ENCODE assay signal across 12 mouse cellular contexts in the genomic region with DNA sequence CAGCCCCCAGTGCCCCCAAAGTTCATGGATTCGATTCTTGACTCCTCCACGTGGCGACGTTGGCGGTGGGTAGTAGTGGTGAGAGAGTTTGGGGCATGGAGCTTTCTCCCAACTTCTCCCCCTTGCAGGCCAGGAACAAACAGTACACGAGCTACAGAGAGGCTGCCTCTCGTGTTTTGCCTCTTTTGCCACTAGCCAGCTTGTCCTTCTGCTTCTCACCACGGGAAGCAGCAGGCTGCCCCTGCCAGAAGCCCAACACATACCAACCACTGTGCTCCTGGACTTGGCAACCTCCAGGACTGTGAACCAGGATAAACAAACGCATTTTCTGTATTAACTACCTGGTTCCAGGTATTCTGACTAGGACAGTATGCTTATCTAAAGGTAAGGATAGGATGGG. TPM values are rescaled to one million over a fixed set of nuclear protein-coding genes. Genes with fewer than 3 reads are reported as not detected.
DNase-seq lines count a peak whose midpoint lies in the region; ATAC-seq and TF ChIP-seq lines count a peak whose summit lies in the region.
"Had no signal": no experiment of that assay in that cellular context is flagged by ENCODE, and none has a peak within 500 bp of the region (broad histone marks: within the 10 kb centered on the region; RNA-seq: fewer than 3 reads in every experiment).

No protein-coding gene starts in this region.

- DNase-seq in heart, embryonic 10.5 days (ENCODE audit: low spot score), result no peak
- DNase-seq in heart, postnatal 4 days, result no peak
- DNase-seq in lung, postnatal 10 days, result no peak
- no peak for DNase-seq in stomach, postnatal 0 days (ENCODE audit: low spot score)
- DNase-seq in right cerebral cortex, postnatal 10 days (ENCODE audit: low spot score in 2 of 2), result no peak
- DNase-seq: liver, embryonic 13.5 days; right cerebral cortex, postnatal 14 days; thymus, adult 2 months had no signal

- no peak for TF ChIP-seq POLR2A in embryonic fibroblast, embryonic 13.5 days (IDR thresholded peaks at IDR 0.05; ENCODE audit: low read depth, low read length)

- no peak for TF ChIP-seq EP300 in stomach, postnatal 0 days (optimal IDR thresholded peaks at IDR 0.05)

- no peaks in the 10 kb centered on the region for H3K36me3 ChIP-seq in heart, embryonic 10.5 days
- no peaks in the 10 kb centered on the region for H3K36me3 ChIP-seq in lung, embryonic 16.5 days (ENCODE audit: control insufficient read depth, insufficient read depth, low read length)
- no peaks in the 10 kb centered on the region for H3K36me3 ChIP-seq in stomach, postnatal 0 days (ENCODE audit: control insufficient read depth, insufficient read depth, low read length)
- H3K36me3 ChIP-seq: liver, embryonic 13.5 days had no signal

- H3K4me1 ChIP-seq in heart, embryonic 10.5 days, result peaks cover 16% of the 10 kb centered on the region
- H3K4me1 ChIP-seq in lung, embryonic 16.5 days (replicated peaks; ENCODE audit: control insufficient read depth, insufficient read depth, low read length), result peaks cover 18% of the 10 kb centered on the region
- no peaks in the 10 kb centered on the region for H3K4me1 ChIP-seq in embryonic fibroblast, embryonic 13.5 days (ENCODE audit: control insufficient read depth, insufficient read depth, low read length)
- 0 out of 2 replicates have a peak, but pooled peaks cover 3% of the 10 kb centered on the region for H3K4me1 ChIP-seq in stomach, postnatal 0 days (replicated peaks; ENCODE audit: control insufficient read depth, insufficient read depth)

- ATAC-seq in lung, embryonic 16.5 days (ENCODE audit: low read depth), result no peak
- no peak for ATAC-seq in stomach, postnatal 0 days (ENCODE audit: low FRiP score, low TSS enrichment)
- no peak for ATAC-seq in frontal cortex, adult (ENCODE audit: low TSS enrichment)

- no peaks in the 10 kb centered on the region for H3K9me3 ChIP-seq in heart, embryonic 10.5 days
- no peaks in the 10 kb centered on the region for H3K9me3 ChIP-seq in lung, embryonic 16.5 days (ENCODE audit: control insufficient read depth, low read length)
- H3K9me3 ChIP-seq in stomach, postnatal 0 days (ENCODE audit: control insufficient read depth, low read length), result no peaks in the 10 kb centered on the region
- H3K9me3 ChIP-seq: liver, embryonic 13.5 days had no signal

- 58% methylated on average over 9 of the region's 9 CpGs for WGBS in heart, embryonic 10.5 days
- WGBS in lung, embryonic 16.5 days, result 52% methylated on average over 9 of the region's 9 CpGs
- 58% methylated on average over 9 of the region's 9 CpGs for WGBS in stomach, postnatal 0 days

- H3K9ac ChIP-seq in lung, embryonic 16.5 days (ENCODE audit: low read length), result peak overlapping the region; percentile 57
- 0 out of 2 replicates have a peak overlapping the region, but pooled peaks have one; percentile 8 for H3K9ac ChIP-seq in stomach, postnatal 0 days (ENCODE audit: low read length)
- H3K9ac ChIP-seq: liver, embryonic 13.5 days had no signal

- H3K4me2 ChIP-seq in lung, embryonic 16.5 days (ENCODE audit: low read depth, low read length), result peak overlapping the region; percentile 40
- H3K4me2 ChIP-seq in stomach, postnatal 0 days (replicated peaks; ENCODE audit: low read depth), result peak overlapping the region; percentile 47
- H3K4me2 ChIP-seq: liver, embryonic 13.5 days had no signal

- H3K4me3 ChIP-seq in heart, embryonic 10.5 days, result no peak overlapping the region
- peak overlapping the region; percentile 17; the same call in 1 of the 2 replicates for H3K4me3 ChIP-seq in lung, embryonic 16.5 days (ENCODE audit: low read length)
- H3K4me3 ChIP-seq in embryonic fibroblast, embryonic 13.5 days (ENCODE audit: insufficient read depth, low read length), result no peak overlapping the region
- H3K4me3 ChIP-seq in stomach, postnatal 0 days (ENCODE audit: low read depth, low read length), result no peak overlapping the region
- H3K4me3 ChIP-seq: liver, embryonic 13.5 days had no signal

- no peak for TF ChIP-seq CTCF in embryonic fibroblast, embryonic 13.5 days (IDR thresholded peaks at IDR 0.05; ENCODE audit: borderline replicate concordance, insufficient read depth, low read length)
- no peak for TF ChIP-seq CTCF in stomach, postnatal 0 days (IDR thresholded peaks at IDR 0.05; ENCODE audit: low read depth)

- peak overlapping the region; percentile 52; the same call in 1 of the 2 replicates for H3K27ac ChIP-seq in heart, embryonic 10.5 days
- peak overlapping the region; percentile 41 for H3K27ac ChIP-seq in lung, embryonic 16.5 days (ENCODE audit: low read length)
- peak overlapping the region; percentile 19; the same call in 1 of the 2 replicates for H3K27ac ChIP-seq in embryonic fibroblast, embryonic 13.5 days (ENCODE audit: insufficient read depth, low read length)
- H3K27ac ChIP-seq in stomach, postnatal 0 days (replicated peaks), result peak overlapping the region; percentile 61
- H3K27ac ChIP-seq: liver, embryonic 13.5 days had no signal

- no peaks in the 10 kb centered on the region for H3K27me3 ChIP-seq in heart, embryonic 10.5 days (ENCODE audit: insufficient read depth, poor library complexity, severe bottlenecking)
- no peaks in the 10 kb centered on the region for H3K27me3 ChIP-seq in lung, embryonic 16.5 days (ENCODE audit: control insufficient read depth, insufficient read depth, low read depth, low read length)
- no peaks in the 10 kb centered on the region for H3K27me3 ChIP-seq in stomach, postnatal 0 days (ENCODE audit: control insufficient read depth, insufficient read depth, low read length)
- H3K27me3 ChIP-seq: CH12.LX had no signal

RNA-seq across cellular contexts. Expression of a gene that starts 44.6 kb away (rescaled TPM):
- polyA plus RNA-seq in heart, embryonic 10.5 days (2016; fragmentation: Nextera tagmentation; extraction: Ambion mirVana), result 21.1 and 25.5 TPM in 2 replicates
- 10 to 100 TPM; 42.0 to 43.5 TPM for total RNA-seq in heart, postnatal 4 days (2021)
- polyA plus RNA-seq in lung, embryonic 16.5 days (2015; fragmentation: Nextera tagmentation; extraction: Ambion mirVana), result 23.9 and 25.2 TPM in 2 replicates
- polyA plus RNA-seq in embryonic fibroblast, embryonic 13.5 days (2011; ENCODE audit: insufficient read length, low read depth, missing spikeins), result 127 and 144 TPM in 2 replicates
- 11.8 and 12.1 TPM in 2 replicates for polyA plus RNA-seq in stomach, postnatal 0 days (2015; fragmentation: Nextera tagmentation; extraction: Ambion mirVana)
